Mouse (Mus musculus): ENCODE data around the gene Bbox1.

- TF ChIP-seq CTCF (IDR thresholded peaks at IDR 0.05; ENCODE audit: low read depth) (no peak), EP300 (IDR thresholded peaks at IDR 0.05; ENCODE audit: low read depth) (no peak)
Measured at GRCm38 (mm10) chr2:110275424-110275823, 38.9 kb downstream of the Bbox1 start.
